Comparison of ENCODE assay signal across 14 mouse cellular contexts in the genomic region with DNA sequence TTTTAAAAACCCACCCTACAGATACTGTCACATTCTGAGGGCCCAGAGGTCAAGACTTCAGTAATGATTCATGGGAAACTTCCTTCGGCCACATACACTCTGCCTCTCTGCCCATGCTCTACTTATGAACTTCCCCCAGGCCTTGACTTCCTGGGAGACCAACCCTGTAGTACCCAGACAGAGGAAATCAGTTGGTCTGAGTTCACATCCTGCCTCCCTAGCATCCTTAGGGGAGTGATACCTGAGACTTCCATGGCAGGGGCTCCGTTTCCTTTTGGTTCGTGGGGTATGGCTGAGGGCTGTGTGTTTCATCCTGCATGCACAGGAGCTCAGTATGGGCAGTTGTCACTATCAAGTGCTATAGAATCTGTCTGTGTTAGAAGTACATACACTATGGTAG.
"Had no signal": no experiment of that assay in that cellular context is flagged by ENCODE, and none has a peak within 500 bp of the region (broad histone marks: within the 10 kb centered on the region; RNA-seq: fewer than 3 reads in every experiment).

No protein-coding gene starts in this region.

- H3K4me3 ChIP-seq: layer of hippocampus, adult 2 months; limb, embryonic 15.5 days; liver, embryonic 12.5 days; midbrain, embryonic 15.5 days; neural tube, embryonic 12.5 days; stomach, embryonic 15.5 days had no signal

- H3K27me3 ChIP-seq: limb, embryonic 15.5 days; megakaryocyte, embryonic 14.5 days; midbrain, embryonic 15.5 days; neural tube, embryonic 12.5 days; stomach, embryonic 15.5 days had no signal

- H3K4me2 ChIP-seq: limb, embryonic 15.5 days; liver, embryonic 12.5 days; lung, embryonic 14.5 days; midbrain, embryonic 11.5 days; midbrain, embryonic 15.5 days; neural tube, embryonic 12.5 days; stomach, embryonic 15.5 days had no signal

- H3K9me3 ChIP-seq: limb, embryonic 15.5 days; liver, embryonic 12.5 days; midbrain, embryonic 15.5 days; neural tube, embryonic 12.5 days; stomach, embryonic 15.5 days had no signal

- H3K9ac ChIP-seq: limb, embryonic 15.5 days; liver, embryonic 12.5 days; lung, embryonic 14.5 days; midbrain, embryonic 15.5 days; neural tube, embryonic 12.5 days; stomach, embryonic 15.5 days had no signal

- DNase-seq: kidney, adult 9 months; kidney, postnatal 10 days; kidney, postnatal 4 days; lung, embryonic 14.5 days; lung, postnatal 10 days; lung, postnatal 4 days had no signal

- H3K27ac ChIP-seq: limb, embryonic 15.5 days; liver, embryonic 12.5 days; midbrain, embryonic 15.5 days; neural tube, embryonic 12.5 days; stomach, embryonic 15.5 days had no signal

- H3K36me3 ChIP-seq: limb, embryonic 15.5 days; liver, embryonic 12.5 days; midbrain, embryonic 15.5 days; neural tube, embryonic 12.5 days; stomach, embryonic 15.5 days had no signal
